Mouse (Mus musculus): ENCODE data around the gene Iqgap3. TPM values are rescaled to one million over a fixed set of nuclear protein-coding genes. Genes with fewer than 3 reads are reported as not detected.

The Iqgap3 gene
- total RNA-seq, 2 experiments from 2014 or later: 14.8 to 16.8 TPM

DNA sequence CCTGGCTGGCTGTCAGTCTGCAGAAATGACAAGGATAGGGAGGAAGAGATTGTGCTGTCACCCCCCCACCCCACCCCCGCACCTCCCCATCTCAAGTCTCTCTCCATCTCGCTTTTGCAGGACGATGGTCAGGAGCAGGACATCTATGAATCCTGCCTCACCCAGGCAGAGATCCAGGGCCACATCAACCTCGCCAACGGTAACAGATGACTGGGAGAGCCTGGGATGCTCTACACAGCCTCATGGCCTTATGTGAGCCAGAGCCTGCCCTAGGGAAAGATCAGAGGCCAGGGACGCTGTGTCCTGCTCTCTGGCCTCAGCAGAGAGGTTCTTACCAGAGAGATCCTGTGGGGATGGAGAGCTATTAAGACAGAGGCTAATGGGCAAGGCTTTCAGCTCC lies 8.8 kb downstream of the Iqgap3 start:
- DNase-seq (ENCODE audit: low spot score in 2 of 2): no peak

GRCm38 (mm10) chr3:88094126-88094525 lies 12.4 kb downstream of the Iqgap3 start:
- DNase-seq (ENCODE audit: low spot score in 2 of 2): no peak

DNA sequence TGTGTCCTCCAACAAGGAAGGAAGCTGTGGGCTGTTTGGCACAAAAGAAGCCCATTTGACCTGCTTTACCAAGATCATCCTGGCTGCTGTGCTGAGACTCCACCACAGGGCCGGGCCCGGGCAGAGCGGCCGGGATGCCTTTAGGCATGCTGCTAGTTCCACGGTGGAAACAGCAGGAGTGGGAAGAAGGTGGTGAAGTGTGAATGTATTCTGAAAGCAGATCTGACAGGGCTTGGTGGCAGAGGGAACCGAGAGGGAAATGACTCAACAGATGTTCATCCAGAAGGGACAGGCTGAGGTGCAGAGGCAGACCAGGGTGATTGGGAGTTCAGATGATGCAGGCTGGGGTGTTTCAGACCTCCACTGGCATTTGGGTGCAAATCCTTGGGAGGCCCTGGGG lies 15.9 kb downstream of the Iqgap3 start:
- DNase-seq (ENCODE audit: low spot score in 2 of 2): no peak

DNA sequence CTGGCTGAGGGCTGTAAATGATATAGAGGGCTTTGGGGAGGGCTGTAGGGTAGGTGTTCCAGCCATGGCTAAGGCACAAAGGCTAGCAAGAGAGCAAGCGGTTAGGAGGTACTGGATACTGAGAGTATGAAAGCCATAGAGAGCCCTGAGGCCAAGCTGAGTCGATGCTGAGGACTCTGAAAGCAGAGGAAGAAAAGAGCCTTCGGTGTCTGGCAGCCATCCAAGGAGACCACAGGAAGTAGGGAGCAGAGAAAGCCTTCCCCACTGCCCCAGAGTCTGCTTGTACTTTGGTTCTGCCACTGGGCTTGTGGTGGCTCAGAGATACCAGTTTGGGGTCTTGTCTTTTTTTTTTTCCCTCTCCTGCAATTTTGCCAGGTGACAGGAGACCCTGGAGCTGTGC lies 18.5 kb downstream of the Iqgap3 start:
- no peak for DNase-seq (ENCODE audit: low spot score in 2 of 2)

DNA sequence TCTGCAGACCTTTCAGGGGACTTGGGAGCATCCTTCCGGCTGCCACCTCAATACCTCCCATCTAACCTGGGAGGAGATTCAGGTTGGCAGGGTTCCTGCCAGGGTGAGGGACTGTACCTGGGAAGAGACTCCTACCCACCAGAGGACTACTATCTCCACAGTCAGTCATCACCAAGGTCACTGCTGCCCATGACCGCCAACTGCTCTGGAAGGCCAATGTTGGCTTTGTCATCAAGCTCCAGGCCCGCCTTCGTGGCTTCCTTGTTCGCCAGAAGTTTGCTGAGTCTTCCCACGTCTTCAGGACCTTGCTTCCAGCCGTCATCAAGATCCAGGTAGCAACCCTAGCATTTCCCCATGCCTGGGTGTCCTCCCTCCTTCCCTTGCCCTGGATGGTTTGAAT lies 20.0 kb downstream of the Iqgap3 start:
- DNase-seq (ENCODE audit: low spot score in 2 of 2): no peak

GRCm38 (mm10) chr3:88102196-88102595 lies 20.4 kb downstream of the Iqgap3 start:
- no peak for DNase-seq (ENCODE audit: low spot score in 2 of 2)

GRCm38 (mm10) chr3:88102611-88103010 lies 20.8 kb downstream of the Iqgap3 start:
- no peak for DNase-seq (ENCODE audit: low spot score in 2 of 2)

- no peak for DNase-seq (ENCODE audit: low spot score in 2 of 2)
Observed at GRCm38 (mm10) chr3:88106126-88106525, 24.4 kb downstream of the Iqgap3 start.

DNA sequence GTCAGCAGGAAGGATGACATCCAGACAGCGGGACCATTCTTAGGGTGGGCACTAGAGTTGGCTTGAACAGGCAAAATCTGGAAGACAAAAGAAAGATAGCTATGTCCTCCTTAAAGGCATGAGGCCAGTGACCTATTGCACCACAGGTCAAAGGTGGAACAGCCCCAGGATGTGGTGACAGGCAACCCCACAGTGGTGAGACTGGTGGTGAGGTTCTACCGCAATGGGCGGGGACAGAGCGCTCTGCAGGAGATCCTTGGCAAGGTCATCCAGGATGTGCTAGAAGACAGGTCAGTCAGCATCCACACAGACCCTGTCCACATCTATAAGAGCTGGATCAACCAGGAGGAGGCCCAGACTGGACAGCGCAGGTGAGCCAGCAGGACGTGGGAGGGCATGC lies 27.4 kb downstream of the Iqgap3 start:
- DNase-seq (ENCODE audit: low spot score in 2 of 2): no peak

- DNase-seq (ENCODE audit: low spot score in 2 of 2): no peak
Observed at GRCm38 (mm10) chr3:88114396-88114795, 32.6 kb downstream of the Iqgap3 start.

DNA sequence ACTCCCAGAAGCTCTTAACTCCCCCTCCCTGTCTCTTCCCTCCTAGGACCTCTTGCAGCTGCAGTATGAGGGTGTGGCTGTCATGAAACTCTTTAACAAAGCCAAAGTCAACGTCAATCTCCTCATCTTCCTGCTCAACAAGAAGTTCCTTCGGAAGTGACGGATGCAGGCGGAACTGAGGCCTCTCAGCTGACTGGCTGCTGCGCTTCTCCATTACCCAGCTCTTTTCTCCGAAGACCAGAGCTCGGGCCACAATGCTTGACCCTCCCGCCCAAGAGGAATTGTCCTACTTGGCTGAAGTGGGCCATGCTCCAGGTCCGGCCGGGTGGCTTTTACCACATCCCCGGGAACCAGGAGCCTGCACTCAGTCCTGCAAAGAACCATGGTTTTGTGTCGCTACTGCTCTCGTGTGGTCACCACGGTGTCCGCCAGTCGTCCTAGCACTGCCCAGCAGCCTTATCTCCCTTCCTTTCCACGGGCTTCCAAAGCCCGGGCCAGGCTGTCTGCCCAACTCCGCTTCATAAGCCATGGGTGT lies 38.4 kb downstream of the Iqgap3 start:
- DNase-seq (ENCODE audit: low spot score in 2 of 2): no peak

- no peak for DNase-seq (ENCODE audit: low spot score in 2 of 2)
Observed at GRCm38 (mm10) chr3:88121164-88122131, 39.7 kb downstream of the Iqgap3 start.

- no peak for DNase-seq (ENCODE audit: low spot score in 2 of 2)
Observed at GRCm38 (mm10) chr3:88125195-88125594, 43.4 kb downstream of the Iqgap3 start.

GRCm38 (mm10) chr3:88126181-88126580 lies 44.4 kb downstream of the Iqgap3 start:
- DNase-seq (ENCODE audit: low spot score in 2 of 2): no peak

GRCm38 (mm10) chr3:88127636-88128035 lies 45.9 kb downstream of the Iqgap3 start:
- DNase-seq (ENCODE audit: low spot score in 2 of 2): no peak

DNA sequence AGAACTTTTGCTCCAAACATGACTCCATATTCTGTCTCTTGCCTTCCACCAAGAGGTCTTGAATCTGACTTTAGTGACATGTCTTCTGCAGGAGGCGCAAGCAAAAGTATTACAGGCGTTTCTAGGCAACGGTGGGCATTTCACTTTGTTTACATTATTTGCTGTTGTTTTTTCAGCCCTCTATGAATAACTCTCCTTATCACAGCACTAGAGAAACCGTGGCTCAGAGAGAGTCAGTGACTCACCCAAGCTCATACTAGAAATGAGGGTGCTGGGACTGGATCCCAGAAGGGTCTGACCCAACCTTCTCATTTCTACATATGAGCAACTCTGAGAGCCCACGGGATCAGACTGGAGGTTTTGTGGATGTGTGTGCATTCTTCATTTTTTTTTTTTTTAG lies 46.3 kb downstream of the Iqgap3 start:
- no peak for DNase-seq (ENCODE audit: low spot score in 2 of 2)

GRCm38 (mm10) chr3:88129006-88129405 lies 47.2 kb downstream of the Iqgap3 start:
- no peak for DNase-seq (ENCODE audit: low spot score in 2 of 2)

- no peak for DNase-seq (ENCODE audit: low spot score in 2 of 2)
Observed at GRCm38 (mm10) chr3:88131071-88131470, 49.3 kb downstream of the Iqgap3 start.

GRCm38 (mm10) chr3:88132492-88132891 lies 50.7 kb downstream of the Iqgap3 start:
- DNase-seq (ENCODE audit: low spot score in 2 of 2): no peak

GRCm38 (mm10) chr3:88133187-88133771 lies 51.5 kb downstream of the Iqgap3 start:
- DNase-seq (ENCODE audit: low spot score in 2 of 2): no peak

DNA sequence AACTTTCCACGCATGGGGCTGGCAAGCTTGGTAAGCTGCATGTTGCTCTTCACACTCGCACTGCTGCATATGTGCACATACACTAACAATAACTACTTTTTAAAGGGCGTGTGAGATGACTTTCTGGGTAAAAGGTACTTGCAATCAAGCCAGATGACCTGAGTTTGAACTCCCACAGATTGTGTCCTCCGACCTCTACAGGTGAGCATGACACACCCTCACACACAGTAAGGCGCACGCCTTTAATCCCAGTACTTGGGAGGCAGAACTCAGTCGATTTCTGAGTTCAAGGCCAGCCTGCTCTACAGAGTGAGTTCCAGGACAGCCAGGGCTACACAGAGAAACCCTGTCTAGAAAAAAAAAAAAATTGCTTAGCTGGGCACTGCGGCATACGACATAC lies 54.6 kb downstream of the Iqgap3 start:
- DNase-seq (ENCODE audit: low spot score in 2 of 2): no peak

GRCm38 (mm10) chr3:88136945-88137494 lies 55.2 kb downstream of the Iqgap3 start:
- DNase-seq (ENCODE audit: low spot score in 2 of 2): no peak

Measured in gastrocnemius, postnatal 4 days (tissue).